Mouse (Mus musculus) heart, embryonic 13.5 days (tissue): Measurements from ENCODE around the gene Scaf11. TPM values are rescaled to one million over a fixed set of nuclear protein-coding genes. Genes with fewer than 3 reads are reported as not detected.

ENCODE experiments used
- ATAC-seq: fragments of 200-750 bp; cut with Nextera tagmentation; 2 replicates; pipeline ENCODE4 v1.8.0; 2017; ENCODE audit warnings: moderate TSS enrichment; ENCODE audit not compliant: insufficient number of reproducible peaks, low FRiP score, low TSS enrichment; ENCODE audit errors: extremely low read depth
- H3K27ac ChIP-seq: fragments of 300-500 bp; sonication (generic); replicated peaks from 2 replicates; pipeline ENCODE4 v1.5.1; 2015; ENCODE audit warnings: moderate library complexity, mild to moderate bottlenecking, inconsistent platforms
- H3K27me3 ChIP-seq: fragments of 300-500 bp; sonication (generic); replicated peaks from 2 replicates; pipeline ENCODE4 v1.6.1; 2015; ENCODE audit warnings: mild to moderate bottlenecking, inconsistent platforms
- H3K36me3 ChIP-seq: fragments of 300-500 bp; sonication (generic); 2 replicates; pipeline ENCODE4 v1.6.1; 2015; ENCODE audit warnings: mild to moderate bottlenecking, inconsistent platforms
- H3K4me1 ChIP-seq: fragments of 300-500 bp; sonication (generic); 2 replicates; pipeline ENCODE4 v1.6.1; 2015; ENCODE audit warnings: inconsistent platforms
- H3K4me2 ChIP-seq: fragments of 300-500 bp; sonication (generic); 2 replicates; pipeline ENCODE4 v1.6.1; 2015; ENCODE audit warnings: inconsistent platforms, mild to moderate bottlenecking, moderate library complexity
- H3K4me3 ChIP-seq: fragments of 300-500 bp; sonication (generic); 2 replicates; pipeline ENCODE4 v1.5.1; 2015; ENCODE audit warnings: moderate library complexity, mild to moderate bottlenecking, inconsistent platforms
- H3K9ac ChIP-seq: fragments of 300-500 bp; sonication (generic); 2 replicates; pipeline ENCODE4 v1.6.1; 2015; ENCODE audit warnings: inconsistent platforms, mild to moderate bottlenecking, moderate library complexity
- H3K9me3 ChIP-seq: fragments of 300-500 bp; sonication (generic); 2 replicates; pipeline ENCODE4 v1.6.1; 2016; ENCODE audit warnings: inconsistent platforms
- WGBS: fragments of 180-500 bp; shearing (Covaris S2); methylation state at CpG from one replicate; pipeline ENCODE4 v1.1.7; 2015; ENCODE audit warnings: mixed read lengths; 5-methylcytosine and 5-hydroxymethylcytosine counted together
- polyA plus RNA-seq: library from polyadenylated mRNA; unstranded; fragments of >200 nt; fragmentation: Nextera tagmentation; extraction: Ambion mirVana; gene quantifications from 2 replicates; pipeline ENCODE4 v1.2.1, GENCODE M21; 2015

The Scaf11 gene
- polyA plus RNA-seq, 1 experiment from 2014 or later, result 58.4 TPM

GRCm38 (mm10) chr15:96463821-96464220 lies 3.2 kb upstream of the Scaf11 start:
- Histone ChIP-seq H3K4me3 (no peak overlapping the region), H3K9me3 (no peaks in the 10 kb centered on the region), H3K4me1 (peaks cover 25% of the 10 kb centered on the region), H3K4me2 (no peak overlapping the region), H3K27ac (no peak overlapping the region), H3K36me3 (no peaks in the 10 kb centered on the region), H3K9ac (no peak overlapping the region), H3K27me3 (no peaks in the 10 kb centered on the region)
- 94% methylated on average over 15 of the region's 15 CpGs for WGBS
- ATAC-seq, result no peak

GRCm38 (mm10) chr15:96462611-96463010 lies 2.0 kb upstream of the Scaf11 start:
- Histone ChIP-seq H3K27ac (no peak overlapping the region), H3K27me3 (no peaks in the 10 kb centered on the region), H3K9me3 (no peaks in the 10 kb centered on the region), H3K4me3 (no peak overlapping the region), H3K36me3 (peaks cover 8% of the 10 kb centered on the region; the same call in 1 of the 2 replicates), H3K4me1 (peaks cover 37% of the 10 kb centered on the region), H3K4me2 (0 out of 2 replicates have a peak overlapping the region, but pooled peaks have one; percentile 83), H3K9ac (no peak overlapping the region)
- 91% methylated on average over 3 of the region's 3 CpGs for WGBS
- ATAC-seq, result no peak

DNA sequence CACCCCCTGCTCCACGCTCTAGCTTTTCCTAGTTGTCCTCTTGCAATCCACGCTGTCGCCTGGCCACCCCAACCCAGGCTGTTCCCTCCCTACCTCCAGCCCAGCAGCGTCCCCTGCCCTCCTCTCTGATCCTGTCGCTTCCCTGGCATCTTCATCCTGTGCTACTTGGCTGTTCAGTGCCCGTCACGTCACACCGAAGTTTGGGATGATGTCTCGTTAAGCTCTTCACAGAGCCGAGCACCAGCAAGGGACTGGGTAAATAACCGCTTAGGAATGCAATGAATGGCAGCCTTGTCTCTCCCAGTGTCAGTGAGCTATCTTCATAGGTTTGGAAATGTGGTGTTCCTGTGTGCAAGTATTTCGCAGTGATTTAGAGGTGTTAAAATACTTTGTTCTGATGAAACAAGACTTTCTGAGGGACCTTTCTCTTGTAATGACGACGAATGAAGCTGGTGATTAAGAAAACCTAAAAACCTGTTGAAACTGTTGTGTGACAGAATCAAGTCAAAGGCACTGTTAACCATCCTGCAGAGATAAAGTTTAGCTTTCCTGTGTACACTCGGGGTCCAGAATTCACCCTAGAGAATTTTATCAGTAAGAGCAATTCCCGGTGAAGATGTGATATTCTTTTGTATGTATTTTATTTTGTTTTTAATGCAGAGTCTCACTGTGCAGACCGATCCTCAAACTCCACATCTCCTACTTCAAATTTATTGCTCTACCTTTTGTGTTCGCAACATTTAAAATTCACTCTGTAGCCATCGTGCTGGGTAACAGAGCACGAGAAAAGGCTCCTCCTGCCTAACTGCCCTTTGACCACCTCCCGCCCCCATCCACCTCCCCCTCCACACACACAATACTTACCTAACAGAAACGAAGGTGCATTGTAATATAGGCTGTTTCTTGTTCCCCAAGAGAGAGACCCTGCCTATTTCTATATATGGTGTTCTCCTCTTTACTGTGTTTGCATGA lies 1.2 kb upstream of the Scaf11 start:
- peaks cover 8% of the 10 kb centered on the region; the same call in 1 of the 2 replicates for H3K36me3 ChIP-seq
- peak overlapping the region; percentile 99 for H3K27ac ChIP-seq
- WGBS, result 10% methylated on average over 22 of the region's 22 CpGs
- no peaks in the 10 kb centered on the region for H3K9me3 ChIP-seq
- peaks cover 43% of the 10 kb centered on the region for H3K4me1 ChIP-seq
- no peaks in the 10 kb centered on the region for H3K27me3 ChIP-seq
- peak overlapping the region; percentile 83 for H3K4me2 ChIP-seq
- peak overlapping the region; percentile 94 for H3K9ac ChIP-seq
- H3K4me3 ChIP-seq, result peak overlapping the region; percentile 95
- no peak for ATAC-seq

DNA sequence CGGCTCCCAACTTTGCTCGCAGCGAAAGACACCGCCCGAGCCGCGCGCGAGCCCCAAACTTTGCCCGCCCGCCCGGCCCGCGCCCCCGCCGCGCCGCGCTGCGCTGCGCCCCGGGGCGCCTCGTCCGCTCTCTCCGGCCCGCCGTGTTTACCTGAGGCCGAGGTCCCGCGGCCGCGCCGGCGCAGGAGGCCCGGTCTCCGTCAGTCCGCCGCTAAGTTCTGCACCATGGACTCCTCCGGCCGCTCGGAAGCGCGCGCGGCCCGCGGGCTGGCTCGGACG lies 253 bp downstream of the Scaf11 start:
- peaks cover 8% of the 10 kb centered on the region; the same call in 1 of the 2 replicates for H3K36me3 ChIP-seq
- H3K9me3 ChIP-seq, result no peaks in the 10 kb centered on the region
- ATAC-seq, result no peak
- H3K9ac ChIP-seq, result peak overlapping the region; percentile 99
- H3K27ac ChIP-seq, result peak overlapping the region; percentile 99
- peak overlapping the region; percentile 81 for H3K4me2 ChIP-seq
- H3K4me1 ChIP-seq, result peaks cover 57% of the 10 kb centered on the region
- no peaks in the 10 kb centered on the region for H3K27me3 ChIP-seq
- peak overlapping the region; percentile 95 for H3K4me3 ChIP-seq
- 0% methylated on average over 28 of the region's 50 CpGs for WGBS

DNA sequence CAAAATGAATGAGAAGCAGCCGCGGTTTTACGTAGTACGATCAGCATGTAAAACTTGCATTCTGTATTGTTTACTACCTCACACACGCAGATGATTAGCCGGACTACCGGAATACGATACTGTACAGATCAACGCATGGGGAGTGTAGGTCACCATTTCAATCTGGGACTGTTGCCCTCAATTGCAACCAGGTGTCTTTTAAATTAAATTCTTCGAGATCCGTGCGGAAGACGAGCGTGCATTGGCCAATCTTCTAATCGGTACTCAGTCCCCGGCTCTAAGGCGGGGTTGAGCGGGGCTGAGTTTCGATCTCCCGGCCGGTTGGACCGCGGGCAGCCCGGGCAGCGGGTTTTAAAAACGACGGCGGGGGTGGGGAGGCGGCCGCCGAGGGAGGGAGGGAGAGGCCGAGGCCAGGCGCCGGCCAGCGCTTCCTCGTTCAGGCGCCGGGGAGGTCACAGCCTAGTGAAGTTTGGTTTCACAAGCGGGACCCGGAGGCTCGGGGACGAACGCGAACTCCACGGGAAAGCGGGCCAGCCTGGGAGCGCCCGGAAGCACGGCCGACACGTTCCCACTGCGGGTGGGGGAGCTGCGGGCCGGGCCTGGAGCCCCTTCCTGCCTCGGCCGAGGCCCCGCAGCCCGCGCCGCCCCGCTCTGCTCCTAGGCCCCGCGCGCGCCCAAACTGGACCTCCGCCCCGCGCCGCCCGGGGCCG lies 747 bp downstream of the Scaf11 start:
- Histone ChIP-seq H3K4me2 (peak overlapping the region; percentile 81), H3K4me1 (peaks cover 54% of the 10 kb centered on the region), H3K27ac (peak overlapping the region; percentile 99), H3K9me3 (no peaks in the 10 kb centered on the region), H3K36me3 (peaks cover 8% of the 10 kb centered on the region; the same call in 1 of the 2 replicates), H3K9ac (peak overlapping the region; percentile 99), H3K27me3 (no peaks in the 10 kb centered on the region), H3K4me3 (peak overlapping the region; percentile 95)
- under 1% methylated on average over 55 of the region's 71 CpGs for WGBS
- peak; percentile 34 for ATAC-seq

GRCm38 (mm10) chr15:96458273-96458672 lies 2.4 kb downstream of the Scaf11 start:
- Histone ChIP-seq H3K4me3 (0 out of 2 replicates have a peak overlapping the region, but pooled peaks have one; percentile 95), H3K36me3 (peaks cover 8% of the 10 kb centered on the region; the same call in 1 of the 2 replicates), H3K9ac (no peak overlapping the region), H3K4me1 (peaks cover 55% of the 10 kb centered on the region), H3K9me3 (no peaks in the 10 kb centered on the region), H3K27me3 (no peaks in the 10 kb centered on the region), H3K27ac (no peak overlapping the region), H3K4me2 (peak overlapping the region; percentile 81)
- no peak for ATAC-seq
- WGBS, result 90% methylated on average over 3 of the region's 3 CpGs

DNA sequence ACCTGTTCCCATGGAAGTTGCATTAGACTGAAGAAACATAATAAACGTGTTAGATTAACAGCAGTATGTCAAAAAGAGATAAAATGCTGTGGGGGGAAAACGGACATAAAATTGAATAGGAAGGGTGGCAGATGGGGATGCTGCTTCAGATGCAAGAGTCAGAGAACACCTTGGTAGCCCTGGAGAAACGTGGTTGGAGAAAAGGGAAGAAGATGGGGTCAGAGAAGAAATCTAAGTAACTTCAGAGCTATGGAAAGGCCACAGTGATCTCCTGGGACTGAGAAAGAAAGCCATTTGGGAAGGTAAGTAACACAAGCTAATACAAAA lies 3.3 kb downstream of the Scaf11 start:
- Histone ChIP-seq H3K27ac (no peak overlapping the region), H3K4me2 (no peak overlapping the region), H3K4me1 (peaks cover 50% of the 10 kb centered on the region), H3K9ac (no peak overlapping the region), H3K4me3 (no peak overlapping the region), H3K27me3 (no peaks in the 10 kb centered on the region), H3K36me3 (peaks cover 8% of the 10 kb centered on the region; the same call in 1 of the 2 replicates), H3K9me3 (no peaks in the 10 kb centered on the region)
- 71% methylated on average over 3 of the region's 3 CpGs for WGBS
- no peak for ATAC-seq

DNA sequence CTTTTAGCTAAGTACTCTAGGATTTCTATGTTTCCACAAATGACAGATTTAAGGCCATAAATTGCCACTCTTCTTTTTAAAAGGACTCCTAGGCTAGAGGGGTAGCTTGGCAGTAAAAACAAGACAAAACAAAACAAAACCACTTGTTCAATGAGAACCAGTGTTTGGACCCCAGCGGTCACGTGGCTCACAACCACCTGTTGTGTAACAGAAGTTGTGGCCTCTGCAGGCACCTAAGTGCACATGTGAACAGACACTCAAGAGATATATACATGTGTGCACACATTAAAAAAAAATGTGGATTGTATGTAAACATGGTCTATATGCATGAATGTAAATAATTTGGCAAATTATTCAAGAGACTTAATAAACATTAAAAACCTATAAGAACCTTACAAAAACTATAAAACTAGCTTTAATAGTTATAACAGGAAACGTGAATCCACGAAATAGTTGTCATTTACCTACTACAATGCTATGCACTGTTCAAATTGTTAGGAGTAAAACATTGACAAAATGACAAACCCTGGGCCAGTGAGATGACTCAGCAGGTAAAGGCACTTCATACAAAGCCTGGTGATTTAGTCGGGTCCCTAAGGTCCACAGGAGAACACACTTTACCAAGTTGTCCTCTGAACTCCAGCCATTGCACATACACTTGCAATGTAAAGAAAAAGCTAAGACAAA lies 3.8 kb downstream of the Scaf11 start:
- Histone ChIP-seq H3K36me3 (peaks cover 13% of the 10 kb centered on the region), H3K9ac (no peak overlapping the region), H3K27ac (no peak overlapping the region), H3K27me3 (no peaks in the 10 kb centered on the region), H3K4me2 (no peak overlapping the region), H3K9me3 (no peaks in the 10 kb centered on the region), H3K4me3 (no peak overlapping the region), H3K4me1 (peaks cover 45% of the 10 kb centered on the region)
- 82% methylated on average over 5 of the region's 5 CpGs for WGBS
- ATAC-seq, result no peak

GRCm38 (mm10) chr15:96455595-96456214 lies 4.9 kb downstream of the Scaf11 start:
- Histone ChIP-seq H3K27ac (no peak overlapping the region), H3K9me3 (no peaks in the 10 kb centered on the region), H3K4me3 (no peak overlapping the region; the same call in 1 of the 2 replicates), H3K9ac (no peak overlapping the region; the same call in 1 of the 2 replicates), H3K4me1 (peaks cover 42% of the 10 kb centered on the region), H3K27me3 (no peaks in the 10 kb centered on the region), H3K36me3 (peaks cover 24% of the 10 kb centered on the region), H3K4me2 (no peak overlapping the region)
- 55% methylated on average over 4 of the region's 4 CpGs for WGBS
- no peak for ATAC-seq

DNA sequence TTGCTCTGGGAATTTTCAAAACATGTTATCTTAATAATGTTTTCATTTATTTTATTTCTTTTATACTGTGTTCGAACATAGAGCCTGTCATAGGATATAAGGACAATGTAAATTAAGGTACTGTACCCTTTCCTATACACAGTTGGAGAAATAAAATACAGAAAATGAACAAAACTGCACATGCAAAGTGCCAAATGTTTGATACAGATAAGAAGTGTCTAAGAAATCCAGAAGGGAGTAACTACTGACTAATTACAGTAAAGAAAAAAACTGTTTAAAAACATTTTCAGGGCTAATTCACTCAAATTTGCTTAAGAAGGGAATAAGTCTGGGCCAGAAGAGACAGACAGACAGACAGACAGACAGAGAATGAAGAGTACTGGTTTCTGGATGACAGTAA lies 7.3 kb downstream of the Scaf11 start:
- Histone ChIP-seq H3K36me3 (peaks cover 31% of the 10 kb centered on the region), H3K9ac (no peak overlapping the region), H3K4me1 (peaks cover 31% of the 10 kb centered on the region), H3K4me2 (no peak overlapping the region), H3K27me3 (no peaks in the 10 kb centered on the region), H3K9me3 (no peaks in the 10 kb centered on the region), H3K27ac (no peak overlapping the region), H3K4me3 (no peak overlapping the region)
- no peak for ATAC-seq
- WGBS, result 88% methylated on average over 1 of the region's 1 CpGs
